Mouse (Mus musculus): ENCODE data around the gene Kcnj2. TPM values are rescaled to one million over a fixed set of nuclear protein-coding genes. Genes with fewer than 3 reads are reported as not detected.

The Kcnj2 gene
- polyA plus RNA-seq, 1 experiment, result 9.9 TPM

DNA sequence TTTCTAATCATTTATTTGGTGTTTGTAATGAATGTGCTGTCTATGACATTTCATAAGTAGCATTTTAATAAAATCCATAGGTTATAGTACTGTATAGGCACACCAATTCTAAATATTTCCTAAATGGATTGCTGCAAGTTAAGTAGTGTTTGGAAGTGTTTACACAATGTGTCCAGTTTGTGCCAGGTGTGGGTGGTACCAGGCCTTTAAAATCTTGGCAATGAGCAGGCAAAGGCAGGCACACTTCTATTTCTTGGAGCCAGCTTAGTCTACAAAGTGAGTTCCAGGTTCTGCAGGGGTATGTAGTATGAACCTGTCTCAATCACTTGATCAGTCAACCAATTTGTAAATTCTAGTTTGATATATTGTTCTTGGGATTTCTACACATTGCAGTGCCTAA, 22.3 kb downstream of the Kcnj2 start:
- DNase-seq (ENCODE audit: extremely low spot score in 1 of 2, low spot score in 1 of 2), result no peak

DNA sequence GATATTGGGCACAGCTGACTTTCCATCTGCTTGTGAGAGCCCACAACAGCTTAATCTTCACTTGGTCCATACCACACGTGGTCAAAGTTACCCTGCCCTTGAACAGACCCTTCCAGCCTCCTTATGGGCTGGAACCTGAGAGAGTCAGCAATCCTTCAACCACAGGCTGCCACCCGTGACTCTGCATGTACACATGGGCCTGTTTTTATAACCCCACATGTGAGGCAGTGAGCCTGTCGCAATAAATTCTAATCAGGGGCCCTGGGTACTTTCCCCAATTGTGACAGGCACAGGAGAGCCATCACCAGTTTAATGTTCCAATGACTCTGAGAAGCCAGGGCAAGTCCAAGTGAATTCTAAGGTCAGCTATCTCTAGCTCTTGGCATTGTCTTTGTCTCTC, 22.8 kb downstream of the Kcnj2 start:
- no peak for DNase-seq (ENCODE audit: extremely low spot score in 1 of 2, low spot score in 1 of 2)

DNA sequence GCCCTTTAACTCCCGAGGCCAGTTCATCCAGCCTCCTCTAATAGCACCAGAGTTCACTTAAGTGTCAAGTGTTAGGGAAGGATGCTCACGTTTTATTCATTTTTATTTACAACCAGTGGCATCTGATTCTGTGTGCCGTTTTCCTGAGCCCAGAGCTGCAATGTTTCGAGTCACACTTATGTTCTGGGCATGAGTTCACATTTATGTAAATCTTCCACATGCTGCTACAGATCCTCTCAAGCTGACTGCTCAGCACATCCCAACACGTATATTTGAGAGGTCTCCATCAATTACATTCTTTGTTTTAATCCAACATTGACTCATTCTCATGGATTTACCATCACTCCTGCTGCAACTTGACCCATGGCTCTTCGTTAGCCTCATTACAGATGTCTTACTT, 25.2 kb downstream of the Kcnj2 start:
- no peak for DNase-seq (ENCODE audit: extremely low spot score in 1 of 2, low spot score in 1 of 2)

DNA sequence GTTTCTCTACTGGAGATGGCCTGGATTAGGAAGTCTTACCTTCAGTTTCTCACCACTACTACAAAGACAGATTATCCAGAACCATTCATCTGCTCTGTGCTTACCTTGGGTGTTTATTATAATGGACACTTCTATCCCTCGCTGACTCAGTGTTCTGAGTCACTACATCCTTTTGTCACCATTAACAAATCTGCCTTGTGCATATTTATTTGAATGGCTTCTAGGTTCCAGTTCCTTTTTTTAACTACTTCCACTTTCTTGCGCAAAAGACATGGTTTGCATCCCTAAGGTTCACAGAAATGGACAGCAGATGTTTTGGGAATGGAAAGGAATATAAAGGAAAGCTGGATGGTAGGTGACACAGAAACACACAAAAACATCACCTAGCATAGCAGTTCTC, 27.0 kb downstream of the Kcnj2 start:
- no peak for DNase-seq (ENCODE audit: extremely low spot score in 1 of 2, low spot score in 1 of 2)

DNA sequence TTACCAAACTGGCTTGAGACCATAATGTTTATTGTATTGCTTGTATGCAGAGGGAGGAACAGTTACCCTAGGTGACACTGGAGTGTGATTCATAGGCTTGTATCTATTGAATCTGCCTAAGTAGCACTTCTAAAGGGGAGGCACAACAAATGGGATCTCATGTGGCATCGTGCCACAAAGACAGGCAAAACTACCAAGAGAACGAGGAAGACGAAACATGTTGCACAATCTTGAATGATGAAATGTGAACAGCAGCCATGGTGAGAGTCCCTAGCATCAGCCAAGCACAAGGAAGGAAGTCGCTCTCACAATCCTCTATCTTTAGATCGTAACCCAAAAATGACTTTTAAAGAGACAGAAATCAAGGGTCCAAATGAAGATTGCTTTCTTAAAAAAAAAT, 30.6 kb downstream of the Kcnj2 start:
- no peak for DNase-seq (ENCODE audit: extremely low spot score in 1 of 2, low spot score in 1 of 2)

DNA sequence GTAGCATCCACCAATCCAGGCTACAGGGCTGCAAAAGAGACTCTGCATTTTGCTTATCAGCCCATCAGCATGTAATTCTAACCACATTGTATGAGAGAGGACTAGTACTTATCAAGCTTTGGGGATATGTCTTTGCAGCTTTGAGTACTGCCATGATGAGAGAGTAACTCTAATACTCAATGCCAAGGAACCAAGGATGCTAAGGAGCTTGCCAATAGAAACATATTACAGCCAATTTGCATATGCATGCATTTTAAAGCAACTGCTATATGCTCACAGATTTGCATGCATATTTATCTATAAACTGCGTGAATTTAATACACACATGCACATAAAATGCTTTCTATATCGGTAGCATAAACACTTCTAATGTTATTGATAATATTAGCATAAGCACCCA, 34.2 kb downstream of the Kcnj2 start:
- no peak for DNase-seq (ENCODE audit: extremely low spot score in 1 of 2, low spot score in 1 of 2)

DNA sequence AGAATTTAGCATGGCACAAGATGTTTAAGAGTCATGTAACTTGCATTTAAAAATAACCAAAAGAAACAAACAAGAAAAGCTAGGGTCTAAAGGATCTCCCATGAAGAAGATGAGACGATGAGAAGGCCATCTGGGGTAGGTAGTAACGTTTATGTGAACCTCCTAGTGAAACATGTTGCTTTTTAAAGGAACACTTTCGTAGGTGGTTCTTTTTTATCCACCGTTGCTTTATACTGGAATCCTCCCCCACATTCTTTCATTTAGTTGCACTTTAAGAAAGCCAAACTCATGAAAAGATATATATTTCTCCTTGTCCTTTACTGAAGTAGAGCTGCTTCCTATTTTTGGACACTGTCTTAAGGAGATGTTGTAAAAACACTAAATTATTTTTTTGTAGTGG, 34.7 kb downstream of the Kcnj2 start:
- DNase-seq (ENCODE audit: extremely low spot score in 1 of 2, low spot score in 1 of 2), result peak in 1 of 2 experiments; percentile 33

DNA sequence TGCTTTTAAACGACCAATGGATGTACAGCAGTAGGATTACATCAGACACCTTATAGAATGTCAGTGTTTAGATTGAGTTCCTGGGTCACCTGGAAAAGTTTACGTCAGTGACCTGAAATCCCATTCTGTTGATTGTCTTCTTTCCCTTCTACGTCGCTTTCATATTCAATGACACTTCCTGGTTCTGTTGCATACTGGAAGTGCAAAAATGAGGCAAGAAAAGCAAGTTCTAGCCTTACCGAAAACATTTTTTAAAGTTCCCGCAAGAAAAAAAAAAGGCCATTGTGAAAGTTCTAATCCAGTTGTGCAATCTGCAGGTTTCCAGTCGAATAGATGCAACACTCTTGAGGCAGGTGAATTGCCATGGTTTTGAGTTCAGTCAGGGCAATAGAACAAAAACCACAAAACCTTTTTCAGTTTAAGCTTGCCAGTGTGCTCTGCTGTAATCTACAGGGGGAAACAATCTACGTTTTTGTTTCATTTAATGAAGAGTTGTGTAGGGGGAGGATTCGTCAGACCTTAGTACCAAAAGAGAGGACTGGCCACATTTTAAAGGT, 35.7 kb downstream of the Kcnj2 start:
- no peak for DNase-seq (ENCODE audit: extremely low spot score in 1 of 2, low spot score in 1 of 2)

DNA sequence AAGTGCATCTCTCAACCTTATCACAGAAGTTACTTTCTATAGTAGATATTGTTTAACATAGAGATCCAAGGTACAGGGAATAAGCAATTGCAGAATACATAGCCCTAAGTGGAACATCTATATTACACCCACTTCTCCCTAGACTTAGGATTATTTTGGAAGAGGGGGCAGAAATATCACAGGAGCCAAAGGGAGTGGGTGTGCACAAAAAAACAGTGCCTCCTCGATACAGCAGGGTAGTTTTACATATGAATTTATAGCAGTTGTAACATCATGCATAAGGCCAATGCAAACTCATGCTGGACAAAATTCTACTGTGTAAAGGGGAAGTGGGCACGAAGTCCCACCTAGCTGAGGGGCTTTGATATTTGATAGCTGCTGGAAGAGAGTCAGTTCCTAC, 38.5 kb downstream of the Kcnj2 start:
- DNase-seq (ENCODE audit: extremely low spot score in 1 of 2, low spot score in 1 of 2), result peak; percentile 23 to 54

DNA sequence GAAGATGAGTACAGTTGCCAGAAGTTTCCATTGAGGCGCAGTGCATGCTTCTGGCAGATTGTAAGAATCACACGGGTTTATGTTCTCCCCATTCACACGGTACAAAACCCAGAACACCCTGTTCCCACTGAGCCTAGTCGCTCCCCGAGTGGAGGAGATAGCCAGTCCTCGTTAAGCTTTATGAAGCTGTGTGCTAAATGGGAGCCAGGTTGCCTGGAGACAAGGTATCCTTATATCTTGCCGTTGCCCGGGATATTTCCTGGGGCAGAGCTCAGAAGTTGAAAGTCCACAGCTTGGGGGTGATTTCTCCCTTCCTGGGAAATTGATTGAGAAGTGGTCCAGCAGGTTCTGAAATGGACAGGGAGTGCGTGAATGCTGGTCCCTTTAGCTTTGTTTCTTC, 42.2 kb downstream of the Kcnj2 start:
- DNase-seq (ENCODE audit: extremely low spot score in 1 of 2, low spot score in 1 of 2), result no peak

DNA sequence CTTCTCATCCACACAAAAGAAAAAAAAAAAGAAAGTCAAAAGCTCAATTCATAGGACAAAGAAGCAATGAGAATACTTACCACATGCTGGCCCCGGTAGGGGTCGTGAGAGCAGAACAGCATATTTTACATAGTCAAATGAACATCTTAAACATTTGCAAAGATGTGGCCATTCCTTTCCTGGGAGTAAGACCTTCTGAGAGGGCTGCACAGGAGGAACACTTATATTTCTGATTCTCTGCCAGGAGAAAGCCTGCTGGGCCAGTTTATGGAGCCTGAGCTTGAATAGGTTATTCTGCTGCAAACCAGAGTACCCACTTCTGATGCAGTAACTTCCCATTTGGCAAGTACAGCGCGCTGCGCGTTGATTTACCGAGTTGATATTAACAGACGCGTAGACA, 55.5 kb downstream of the Kcnj2 start:
- no peak for DNase-seq (ENCODE audit: extremely low spot score in 1 of 2, low spot score in 1 of 2)

DNA sequence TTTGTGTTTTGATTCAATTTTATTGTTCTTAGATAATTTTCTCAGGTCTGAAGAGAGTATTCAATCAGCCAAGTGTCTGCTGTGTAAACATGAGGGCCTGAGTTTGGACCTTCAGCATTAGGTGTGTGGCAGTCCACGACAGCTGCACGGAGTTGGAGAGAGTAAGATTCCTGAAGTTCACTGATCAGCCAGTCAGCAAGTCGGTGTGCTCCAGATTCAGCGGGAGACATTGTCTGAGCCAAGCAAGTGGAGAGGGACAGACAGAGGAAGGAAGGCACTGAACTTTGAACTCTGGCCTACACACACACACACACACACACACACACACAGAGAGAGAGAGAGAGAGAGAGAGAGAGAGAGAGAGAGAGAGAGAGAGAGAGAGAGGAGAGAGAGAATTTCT, 57.4 kb downstream of the Kcnj2 start:
- no peak for DNase-seq (ENCODE audit: extremely low spot score in 1 of 2, low spot score in 1 of 2)

DNA sequence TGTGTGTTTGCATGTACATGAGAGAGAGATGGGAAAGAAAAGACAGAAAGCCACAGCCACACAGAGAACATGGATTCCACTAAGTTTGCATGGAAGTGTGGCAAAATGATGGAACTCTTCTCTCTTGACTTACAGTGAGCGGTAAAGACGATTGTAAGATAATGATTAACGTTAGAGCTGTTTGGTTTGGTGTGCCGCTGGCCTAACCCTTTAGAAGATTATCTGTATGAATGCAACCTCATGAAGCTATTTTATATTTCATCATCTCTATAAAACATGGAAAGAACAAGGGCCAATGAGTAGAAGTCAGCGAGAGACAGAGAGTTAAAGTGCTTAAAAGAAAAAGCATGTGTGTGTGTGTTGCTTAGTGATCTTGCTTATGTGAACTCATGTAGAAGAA, 60.0 kb downstream of the Kcnj2 start:
- no peak for DNase-seq (ENCODE audit: extremely low spot score in 1 of 2, low spot score in 1 of 2)

Other genes with a start within 250 kb of the Kcnj2 start
- gene Kcnj16, start 98.1 kb upstream of the Kcnj2 start, polyA plus RNA-seq (2012; rRNA removed), result 21.7 and 22.0 TPM in 2 replicates

Measured in frontal cortex, adult 2 months (tissue).